Mouse (Mus musculus) G1E (cell line): ENCODE data around the gene Abcc5.

Experiments
- CTCF ChIP-seq: IDR thresholded peaks from 2 replicates; pipeline ENCODE4 v1.5.1; 2012; ENCODE audit warnings: low read depth, low read length, inconsistent platforms, mixed read lengths
- GATA1 ChIP-seq: IDR thresholded peaks from 2 replicates; pipeline ENCODE4 v1.6.1; 2012; ENCODE audit warnings: borderline replicate concordance, low read length, inconsistent platforms, mixed read lengths
- GATA2 ChIP-seq: IDR thresholded peaks from 2 replicates; pipeline ENCODE4 v1.6.1; 2012; ENCODE audit warnings: low read depth, low read length, inconsistent platforms, borderline replicate concordance

- TF ChIP-seq GATA2 (no peak), CTCF (no peak), GATA1 (no peak)
These were observed 80.7 kb downstream of the Abcc5 start for GRCm38 (mm10) chr16:20345464-20345863.
